Mouse (Mus musculus): ENCODE data around the gene Ltb. TPM values are rescaled to one million over a fixed set of nuclear protein-coding genes. Genes with fewer than 3 reads are reported as not detected.

Gene Ltb
- polyA plus RNA-seq, 1 experiment from 2014 or later: 0.78 TPM

- ATAC-seq (replicated peaks; ENCODE audit: low FRiP score) (no peak), DNase-seq (ENCODE audit: low spot score) (no peak)
- Histone ChIP-seq H3K9me3 (ENCODE audit: control insufficient read depth, low read length) (no peaks in the 10 kb centered on the region), H3K4me1 (replicated peaks; ENCODE audit: control insufficient read depth, insufficient read depth, low read length) (peaks cover 18% of the 10 kb centered on the region), H3K27ac (ENCODE audit: low read depth, low read length) (no peak overlapping the region), H3K4me2 (peak overlapping the region; percentile 97), H3K27me3 (replicated peaks; ENCODE audit: control insufficient read depth, insufficient read depth, low read length) (no peaks in the 10 kb centered on the region), H3K9ac (ENCODE audit: low read depth, low read length) (peak overlapping the region; percentile 99), H3K36me3 (ENCODE audit: control insufficient read depth, insufficient read depth, low read length) (peaks cover 50% of the 10 kb centered on the region), H3K4me3 (ENCODE audit: low read depth, low read length) (peak overlapping the region; percentile 99)
- 63% methylated on average over 12 of the region's 12 CpGs for WGBS
These were observed 31.5 kb upstream of the Ltb start for GRCm38 (mm10) chr17:35162730-35163129.

GRCm38 (mm10) chr17:35163326-35164081 lies 30.7 kb upstream of the Ltb start:
- Histone ChIP-seq H3K4me2 (peak overlapping the region; percentile 97), H3K9me3 (ENCODE audit: control insufficient read depth, low read length) (no peaks in the 10 kb centered on the region), H3K4me3 (ENCODE audit: low read depth, low read length) (peak overlapping the region; percentile 99), H3K27me3 (replicated peaks; ENCODE audit: control insufficient read depth, insufficient read depth, low read length) (no peaks in the 10 kb centered on the region), H3K27ac (ENCODE audit: low read depth, low read length) (peak overlapping the region; percentile 81), H3K9ac (ENCODE audit: low read depth, low read length) (peak overlapping the region; percentile 99), H3K4me1 (replicated peaks; ENCODE audit: control insufficient read depth, insufficient read depth, low read length) (peaks cover 18% of the 10 kb centered on the region), H3K36me3 (ENCODE audit: control insufficient read depth, insufficient read depth, low read length) (peaks cover 42% of the 10 kb centered on the region)
- ATAC-seq (replicated peaks; ENCODE audit: low FRiP score) (no peak), DNase-seq (ENCODE audit: low spot score) (no peak)
- 16% methylated on average over 8 of the region's 8 CpGs for WGBS

- ATAC-seq (replicated peaks; ENCODE audit: low FRiP score) (no peak), DNase-seq (ENCODE audit: low spot score) (no peak)
- H3K4me3 ChIP-seq (ENCODE audit: low read depth, low read length): peak overlapping the region; percentile 99
- H3K27me3 ChIP-seq (replicated peaks; ENCODE audit: control insufficient read depth, insufficient read depth, low read length): no peaks in the 10 kb centered on the region
- no peaks in the 10 kb centered on the region for H3K9me3 ChIP-seq (ENCODE audit: control insufficient read depth, low read length)
- WGBS: 0% methylated on average over 24 of the region's 28 CpGs
- peak overlapping the region; percentile 97 for H3K4me2 ChIP-seq
- peaks cover 35% of the 10 kb centered on the region for H3K36me3 ChIP-seq (ENCODE audit: control insufficient read depth, insufficient read depth, low read length)
- peaks cover 18% of the 10 kb centered on the region for H3K4me1 ChIP-seq (replicated peaks; ENCODE audit: control insufficient read depth, insufficient read depth, low read length)
- H3K27ac ChIP-seq (ENCODE audit: low read depth, low read length): peak overlapping the region; percentile 81
- peak overlapping the region; percentile 99 for H3K9ac ChIP-seq (ENCODE audit: low read depth, low read length)
These were observed 30.0 kb upstream of the Ltb start for GRCm38 (mm10) chr17:35164218-35164567.

DNA sequence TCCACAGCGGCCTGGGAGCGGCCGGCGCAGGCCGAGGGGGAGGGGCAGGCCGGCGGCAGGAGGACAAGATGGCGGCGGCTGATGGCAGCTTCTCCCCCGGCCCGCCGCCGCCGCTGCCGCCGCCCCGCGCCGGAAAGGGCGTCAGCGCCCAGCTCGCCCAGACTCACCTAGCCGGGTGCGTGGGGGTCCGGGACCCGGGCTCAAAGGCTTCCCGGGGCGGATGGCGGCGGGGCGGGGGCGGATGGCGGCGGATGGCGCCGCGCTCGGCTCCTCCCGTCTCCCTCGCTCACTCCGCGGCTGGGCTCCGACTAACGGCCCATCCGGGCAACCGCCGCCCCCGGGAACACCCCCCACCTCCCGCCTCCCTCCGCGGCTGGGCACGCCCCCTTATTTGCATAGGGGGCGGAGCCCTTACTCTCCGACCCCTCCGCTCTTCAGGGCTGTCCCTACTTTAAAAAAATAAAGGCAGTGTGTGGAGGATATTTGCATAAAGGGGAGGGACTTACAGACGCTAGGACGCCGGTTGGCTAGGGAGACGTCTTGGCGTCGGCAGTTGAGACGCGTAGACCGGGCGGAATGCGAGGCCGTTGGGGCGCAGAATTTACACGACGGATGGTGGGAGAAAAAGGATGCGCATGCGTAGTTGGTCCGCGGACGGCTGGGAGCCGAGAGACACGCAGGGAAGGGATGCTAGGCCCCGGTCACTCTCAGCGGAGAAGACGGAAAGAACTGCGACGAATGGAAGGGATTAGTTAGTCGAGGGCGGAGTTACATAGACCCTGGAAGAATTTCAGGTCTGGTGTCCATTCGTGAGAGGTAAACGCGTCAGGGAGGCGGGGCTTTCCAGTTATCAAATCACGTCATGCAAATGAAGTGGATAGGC lies 29.4 kb upstream of the Ltb start, which contains the start of gene Prrc2a:
Prrc2a (minus strand) TSS at position 330 of the 883 bp plus-strand sequence.
- ATAC-seq (replicated peaks; ENCODE audit: low FRiP score) (peak; percentile 97), DNase-seq (ENCODE audit: low spot score) (peak; percentile 94)
- Histone ChIP-seq H3K9ac (ENCODE audit: low read depth, low read length) (peak within 1 kb of the TSS; percentile 99), H3K36me3 (ENCODE audit: control insufficient read depth, insufficient read depth, low read length) (peaks cover 29% of the 10 kb centered on the region), H3K4me3 (ENCODE audit: low read depth, low read length) (peak within 1 kb of the TSS; percentile 99), H3K27me3 (replicated peaks; ENCODE audit: control insufficient read depth, insufficient read depth, low read length) (no peaks in the 10 kb centered on the region), H3K4me1 (replicated peaks; ENCODE audit: control insufficient read depth, insufficient read depth, low read length) (peaks cover 18% of the 10 kb centered on the region), H3K9me3 (ENCODE audit: control insufficient read depth, low read length) (no peaks in the 10 kb centered on the region), H3K27ac (ENCODE audit: low read depth, low read length) (peak within 1 kb of the TSS; percentile 81), H3K4me2 (peak within 1 kb of the TSS; percentile 97)
- under 1% methylated on average over 69 of the region's 89 CpGs for WGBS

- H3K9me3 ChIP-seq (ENCODE audit: control insufficient read depth, low read length): no peaks in the 10 kb centered on the region
- H3K27ac ChIP-seq (ENCODE audit: low read depth, low read length): peak overlapping the region; percentile 81
- WGBS: 30% methylated on average over 12 of the region's 12 CpGs
- H3K4me2 ChIP-seq: peak overlapping the region; percentile 97
- peak overlapping the region; percentile 99 for H3K4me3 ChIP-seq (ENCODE audit: low read depth, low read length)
- peaks cover 18% of the 10 kb centered on the region for H3K4me1 ChIP-seq (replicated peaks; ENCODE audit: control insufficient read depth, insufficient read depth, low read length)
- ATAC-seq (replicated peaks; ENCODE audit: low FRiP score) (peak; percentile 81; the same call in 1 of the 2 replicates), DNase-seq (ENCODE audit: low spot score) (no peak)
- H3K36me3 ChIP-seq (ENCODE audit: control insufficient read depth, insufficient read depth, low read length): peaks cover 21% of the 10 kb centered on the region
- H3K27me3 ChIP-seq (replicated peaks; ENCODE audit: control insufficient read depth, insufficient read depth, low read length): no peaks in the 10 kb centered on the region
- H3K9ac ChIP-seq (ENCODE audit: low read depth, low read length): no peak overlapping the region
These were observed 28.6 kb upstream of the Ltb start for GRCm38 (mm10) chr17:35165451-35166155.

DNA sequence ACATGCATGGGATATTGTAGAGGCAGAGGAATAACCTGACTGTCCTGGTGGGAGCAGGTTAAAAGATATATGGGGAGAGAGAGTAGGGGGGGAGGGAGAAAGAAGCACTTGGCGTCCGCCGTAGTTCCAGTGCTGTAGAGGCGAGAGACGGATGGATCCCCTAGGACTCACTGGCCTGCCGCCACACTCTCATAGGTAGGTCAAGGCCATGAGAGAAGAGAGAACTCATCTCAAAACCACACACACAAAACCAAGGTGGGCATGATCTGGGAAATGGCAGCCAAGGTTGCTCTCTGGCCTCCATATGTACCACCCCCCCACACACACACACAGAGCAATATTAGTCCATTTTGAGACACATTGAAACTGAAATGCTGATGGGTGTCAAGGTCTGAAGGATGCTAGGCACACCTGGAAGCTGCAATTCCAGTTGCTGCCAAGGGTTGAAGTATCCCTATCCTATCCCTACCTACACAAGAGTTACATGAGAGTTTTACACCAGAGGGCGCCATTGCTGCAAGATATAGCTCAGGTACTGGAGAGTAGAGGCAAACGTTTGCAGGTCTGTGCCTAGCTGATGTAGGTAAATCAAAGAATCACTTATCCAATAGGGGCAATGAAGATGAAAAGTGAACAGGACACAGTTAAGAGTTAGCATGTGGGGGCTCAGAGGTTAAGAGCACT lies 27.7 kb upstream of the Ltb start:
- no peak for ATAC-seq (replicated peaks; ENCODE audit: low FRiP score)
- 70% methylated on average over 8 of the region's 8 CpGs for WGBS
- Histone ChIP-seq H3K9ac (ENCODE audit: low read depth, low read length) (no peak overlapping the region), H3K36me3 (ENCODE audit: control insufficient read depth, insufficient read depth, low read length) (peaks cover 13% of the 10 kb centered on the region; the same call in 1 of the 2 replicates), H3K9me3 (ENCODE audit: control insufficient read depth, low read length) (no peaks in the 10 kb centered on the region), H3K4me3 (ENCODE audit: low read depth, low read length) (no peak overlapping the region), H3K27me3 (replicated peaks; ENCODE audit: control insufficient read depth, insufficient read depth, low read length) (no peaks in the 10 kb centered on the region), H3K27ac (ENCODE audit: low read depth, low read length) (no peak overlapping the region), H3K4me2 (peak overlapping the region; percentile 97; the same call in 1 of the 2 replicates), H3K4me1 (replicated peaks; ENCODE audit: control insufficient read depth, insufficient read depth, low read length) (peaks cover 18% of the 10 kb centered on the region)
- DNase-seq (ENCODE audit: low spot score): no peak

DNA sequence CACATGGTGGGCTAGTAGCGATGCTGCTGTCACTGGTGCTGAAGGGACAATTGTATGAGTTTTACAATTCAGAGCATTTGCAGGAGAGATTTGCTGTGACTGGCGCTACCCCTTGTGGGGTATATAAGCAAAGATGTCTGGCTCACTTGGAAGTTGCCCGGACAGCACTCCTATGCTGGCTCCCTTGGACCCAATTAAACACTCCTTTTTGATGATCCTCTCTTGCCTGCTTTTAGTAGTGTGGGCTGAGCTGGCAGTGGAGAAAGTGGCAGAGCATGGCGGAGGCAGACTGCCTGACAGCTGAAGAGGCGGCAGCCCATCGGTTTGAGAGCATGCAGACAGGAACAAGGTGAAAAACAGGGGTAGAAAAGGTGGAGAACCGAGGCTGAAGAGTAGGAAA lies 26.4 kb upstream of the Ltb start:
- Histone ChIP-seq H3K4me2 (no peak overlapping the region), H3K4me3 (ENCODE audit: low read depth, low read length) (no peak overlapping the region), H3K4me1 (replicated peaks; ENCODE audit: control insufficient read depth, insufficient read depth, low read length) (peaks cover 6% of the 10 kb centered on the region), H3K9ac (ENCODE audit: low read depth, low read length) (no peak overlapping the region), H3K9me3 (ENCODE audit: control insufficient read depth, low read length) (no peaks in the 10 kb centered on the region), H3K27ac (ENCODE audit: low read depth, low read length) (no peak overlapping the region), H3K36me3 (ENCODE audit: control insufficient read depth, insufficient read depth, low read length) (peaks cover 1% of the 10 kb centered on the region; the same call in 1 of the 2 replicates), H3K27me3 (replicated peaks; ENCODE audit: control insufficient read depth, insufficient read depth, low read length) (no peaks in the 10 kb centered on the region)
- ATAC-seq (replicated peaks; ENCODE audit: low FRiP score): no peak
- DNase-seq (ENCODE audit: low spot score): no peak
- 80% methylated on average over 7 of the region's 7 CpGs for WGBS

Data from liver, embryonic 11.5 days (tissue).